Mouse (Mus musculus): ENCODE measurements around the gene Adam17. TPM values are rescaled to one million over a fixed set of nuclear protein-coding genes. Genes with fewer than 3 reads are reported as not detected.

Gene Adam17
- polyA plus RNA-seq, 2 experiments = 34.7 to 40.7 TPM

GRCm38 (mm10) chr12:21335869-21336268 lies 37.6 kb downstream of the Adam17 start:
- H3K4me2 ChIP-seq (replicated peaks; ENCODE audit: low read depth, low read length, severe bottlenecking) = no peak overlapping the region
- 85% methylated on average over 7 of the region's 7 CpGs for WGBS
- no peaks in the 10 kb centered on the region for H3K9me3 ChIP-seq (ENCODE audit: control insufficient read depth, low read length)
- no peak overlapping the region for H3K4me3 ChIP-seq (replicated peaks; ENCODE audit: low read length)
- H3K9ac ChIP-seq (ENCODE audit: low read depth, low read length, severe bottlenecking) = no peak overlapping the region
- TF ChIP-seq POLR2A (IDR thresholded peaks at IDR 0.05; ENCODE audit: borderline replicate concordance, extremely low read depth, insufficient read depth, insufficient read length) = no peak
- H3K4me1 ChIP-seq (ENCODE audit: control insufficient read depth, insufficient read depth, low read length) = no peaks in the 10 kb centered on the region
- DNase-seq (ENCODE audit: low spot score) (no peak), ATAC-seq (ENCODE audit: low FRiP score, low read depth) (no peak)
- no peak overlapping the region for H3K27ac ChIP-seq (replicated peaks; ENCODE audit: low read depth, low read length)
- no peaks in the 10 kb centered on the region for H3K27me3 ChIP-seq (ENCODE audit: control insufficient read depth, insufficient read depth, low read length)
- H3K36me3 ChIP-seq (ENCODE audit: control insufficient read depth, insufficient read depth, low read length) = peaks cover 66% of the 10 kb centered on the region

- H3K4me3 ChIP-seq (replicated peaks; ENCODE audit: low read length) = no peak overlapping the region
- no peak for DNase-seq (ENCODE audit: low spot score)
- no peak overlapping the region for H3K4me2 ChIP-seq (replicated peaks; ENCODE audit: low read depth, low read length, severe bottlenecking)
- peaks cover 61% of the 10 kb centered on the region for H3K36me3 ChIP-seq (ENCODE audit: control insufficient read depth, insufficient read depth, low read length)
- WGBS = 90% methylated on average over 5 of the region's 5 CpGs
- ATAC-seq (ENCODE audit: low FRiP score, low read depth) = no peak
- TF ChIP-seq POLR2A (IDR thresholded peaks at IDR 0.05; ENCODE audit: borderline replicate concordance, extremely low read depth, insufficient read depth, insufficient read length) = no peak
- no peak overlapping the region for H3K27ac ChIP-seq (replicated peaks; ENCODE audit: low read depth, low read length)
- no peaks in the 10 kb centered on the region for H3K4me1 ChIP-seq (ENCODE audit: control insufficient read depth, insufficient read depth, low read length)
- no peaks in the 10 kb centered on the region for H3K9me3 ChIP-seq (ENCODE audit: control insufficient read depth, low read length)
- no peak overlapping the region for H3K9ac ChIP-seq (ENCODE audit: low read depth, low read length, severe bottlenecking)
- no peaks in the 10 kb centered on the region for H3K27me3 ChIP-seq (ENCODE audit: control insufficient read depth, insufficient read depth, low read length)
These were observed 39.7 kb downstream of the Adam17 start for GRCm38 (mm10) chr12:21333766-21334165.

- TF ChIP-seq POLR2A (IDR thresholded peaks at IDR 0.05; ENCODE audit: borderline replicate concordance, extremely low read depth, insufficient read depth, insufficient read length) = no peak
- Histone ChIP-seq H3K36me3 (ENCODE audit: control insufficient read depth, insufficient read depth, low read length) (peaks cover 64% of the 10 kb centered on the region), H3K9ac (ENCODE audit: low read depth, low read length, severe bottlenecking) (no peak overlapping the region), H3K9me3 (ENCODE audit: control insufficient read depth, low read length) (no peaks in the 10 kb centered on the region), H3K4me2 (replicated peaks; ENCODE audit: low read depth, low read length, severe bottlenecking) (no peak overlapping the region), H3K4me3 (replicated peaks; ENCODE audit: low read length) (no peak overlapping the region), H3K4me1 (ENCODE audit: control insufficient read depth, insufficient read depth, low read length) (no peaks in the 10 kb centered on the region), H3K27ac (replicated peaks; ENCODE audit: low read depth, low read length) (no peak overlapping the region), H3K27me3 (ENCODE audit: control insufficient read depth, insufficient read depth, low read length) (no peaks in the 10 kb centered on the region)
- DNase-seq (ENCODE audit: low spot score) = no peak
- 94% methylated on average over 7 of the region's 7 CpGs for WGBS
- ATAC-seq (ENCODE audit: low FRiP score, low read depth) = no peak
These were observed 40.4 kb downstream of the Adam17 start for GRCm38 (mm10) chr12:21333021-21333420.

- TF ChIP-seq POLR2A (IDR thresholded peaks at IDR 0.05; ENCODE audit: borderline replicate concordance, extremely low read depth, insufficient read depth, insufficient read length) = no peak
- H3K27me3 ChIP-seq (ENCODE audit: control insufficient read depth, insufficient read depth, low read length) = no peaks in the 10 kb centered on the region
- peaks cover 75% of the 10 kb centered on the region for H3K36me3 ChIP-seq (ENCODE audit: control insufficient read depth, insufficient read depth, low read length)
- no peak overlapping the region for H3K4me3 ChIP-seq (replicated peaks; ENCODE audit: low read length)
- H3K9me3 ChIP-seq (ENCODE audit: control insufficient read depth, low read length) = no peaks in the 10 kb centered on the region
- no peak for ATAC-seq (ENCODE audit: low FRiP score, low read depth)
- H3K27ac ChIP-seq (replicated peaks; ENCODE audit: low read depth, low read length) = no peak overlapping the region
- DNase-seq (ENCODE audit: low spot score) = no peak
- no peak overlapping the region for H3K4me2 ChIP-seq (replicated peaks; ENCODE audit: low read depth, low read length, severe bottlenecking)
- H3K9ac ChIP-seq (ENCODE audit: low read depth, low read length, severe bottlenecking) = no peak overlapping the region
- WGBS = 77% methylated on average over 6 of the region's 6 CpGs
- H3K4me1 ChIP-seq (ENCODE audit: control insufficient read depth, insufficient read depth, low read length) = no peaks in the 10 kb centered on the region
These were observed 41.7 kb downstream of the Adam17 start for GRCm38 (mm10) chr12:21331711-21332110.

- WGBS = 91% methylated on average over 10 of the region's 10 CpGs
These were observed 42.4 kb downstream of the Adam17 start for GRCm38 (mm10) chr12:21330961-21331576.

More at GRCm38 (mm10) chr12:21330961-21331576, 42.4 kb downstream of the Adam17 start:
- no peak for TF ChIP-seq POLR2A (IDR thresholded peaks at IDR 0.05; ENCODE audit: borderline replicate concordance, extremely low read depth, insufficient read depth, insufficient read length)
- H3K27ac ChIP-seq (replicated peaks; ENCODE audit: low read depth, low read length) = no peak overlapping the region
- H3K9me3 ChIP-seq (ENCODE audit: control insufficient read depth, low read length) = no peaks in the 10 kb centered on the region
- H3K36me3 ChIP-seq (ENCODE audit: control insufficient read depth, insufficient read depth, low read length) = peaks cover 77% of the 10 kb centered on the region
- H3K9ac ChIP-seq (ENCODE audit: low read depth, low read length, severe bottlenecking) = no peak overlapping the region
- H3K4me3 ChIP-seq (replicated peaks; ENCODE audit: low read length) = no peak overlapping the region
- no peaks in the 10 kb centered on the region for H3K4me1 ChIP-seq (ENCODE audit: control insufficient read depth, insufficient read depth, low read length)
- DNase-seq (ENCODE audit: low spot score) (no peak), ATAC-seq (ENCODE audit: low FRiP score, low read depth) (no peak)
- no peak overlapping the region for H3K4me2 ChIP-seq (replicated peaks; ENCODE audit: low read depth, low read length, severe bottlenecking)
- H3K27me3 ChIP-seq (ENCODE audit: control insufficient read depth, insufficient read depth, low read length) = no peaks in the 10 kb centered on the region

Data from limb, embryonic 14.5 days (tissue).